Comparison of ENCODE assay signal across 8 mouse cellular contexts in genomic region chr5:125339851-125340531, GRCm38 (mm10). TPM values are rescaled to one million over a fixed set of nuclear protein-coding genes. Genes with fewer than 3 reads are reported as not detected.
A peak's percentile ranks its signal among the peaks of the same experiment; 100 is the strongest.
DNase-seq lines count a peak whose midpoint lies in the region; ATAC-seq and TF ChIP-seq lines count a peak whose summit lies in the region.

No protein-coding gene starts in this region.

- no peak for TF ChIP-seq RAD21 in MEL (IDR thresholded peaks at IDR 0.05; ENCODE audit: low read depth, low read length)

- H3K4me1 ChIP-seq in MEL (ENCODE audit: control insufficient read depth in 1 of 2, insufficient read depth in 2 of 2, low read length in 2 of 2), result peaks cover 3 to 19% of the 10 kb centered on the region in 2 experiments
- H3K4me1 ChIP-seq in forebrain, embryonic 10.5 days, result peaks cover 48% of the 10 kb centered on the region
- H3K4me1 ChIP-seq in hindbrain, embryonic 15.5 days (replicated peaks), result peaks cover 39% of the 10 kb centered on the region
- H3K4me1 ChIP-seq in liver, adult 2 months (ENCODE audit: control insufficient read depth, insufficient read depth, low read length), result peaks cover 20% of the 10 kb centered on the region
- H3K4me1 ChIP-seq in neural tube, embryonic 12.5 days, result peaks cover 26% of the 10 kb centered on the region

- no peak for TF ChIP-seq CTCF in MEL (IDR thresholded peaks at IDR 0.05 in 2 of 3, conservative IDR thresholded peaks at IDR 0.05 in 1 of 3; ENCODE audit: control insufficient read depth in 1 of 3, insufficient read depth in 1 of 3, low read depth in 2 of 3, low read length in 3 of 3, poor library complexity in 1 of 3, severe bottlenecking in 1 of 3)
- no peak for TF ChIP-seq CTCF in liver, adult 2 months (IDR thresholded peaks at IDR 0.05; ENCODE audit: low read depth, low read length)

- H3K9ac ChIP-seq in MEL (ENCODE audit: control insufficient read depth, low read depth, low read length, poor library complexity, severe bottlenecking), result peak overlapping the region; percentile 74
- peak overlapping the region; percentile 59 for H3K9ac ChIP-seq in hindbrain, embryonic 15.5 days
- peak overlapping the region; percentile 98 for H3K9ac ChIP-seq in liver, adult 2 months (ENCODE audit: low read depth, low read length)
- H3K9ac ChIP-seq in neural tube, embryonic 12.5 days, result peak overlapping the region; percentile 68; the same call in 1 of the 2 replicates

- H3K36me3 ChIP-seq in MEL (ENCODE audit: control insufficient read depth in 1 of 2, insufficient read depth in 2 of 2, low read length in 2 of 2), result peaks cover 3 to 9% of the 10 kb centered on the region in 2 experiments
- peaks cover 13% of the 10 kb centered on the region for H3K36me3 ChIP-seq in forebrain, embryonic 10.5 days (replicated peaks)
- no peaks in the 10 kb centered on the region for H3K36me3 ChIP-seq in hindbrain, embryonic 15.5 days
- H3K36me3 ChIP-seq in liver, adult 2 months (ENCODE audit: control insufficient read depth, insufficient read depth, low read length), result no peaks in the 10 kb centered on the region
- no peaks in the 10 kb centered on the region for H3K36me3 ChIP-seq in neural tube, embryonic 12.5 days

- H3K9me3 ChIP-seq in MEL (replicated peaks; ENCODE audit: insufficient read depth, low read length), result no peaks in the 10 kb centered on the region
- no peaks in the 10 kb centered on the region for H3K9me3 ChIP-seq in forebrain, embryonic 10.5 days
- no peaks in the 10 kb centered on the region for H3K9me3 ChIP-seq in hindbrain, embryonic 15.5 days
- no peaks in the 10 kb centered on the region for H3K9me3 ChIP-seq in neural tube, embryonic 12.5 days

- no peak for ATAC-seq in hindbrain, embryonic 15.5 days (ENCODE audit: low FRiP score, low read depth)
- peak; percentile 34; the same call in 1 of the 2 replicates for ATAC-seq in neural tube, embryonic 12.5 days (ENCODE audit: low FRiP score, low read depth)
- ATAC-seq in monocyte, adult 5-6 weeks (replicated peaks; ENCODE audit: insufficient number of reproducible peaks, low FRiP score, low TSS enrichment, poor library complexity, severe bottlenecking), result no peak

- no peak for TF ChIP-seq POLR2A in MEL (IDR thresholded peaks at IDR 0.05; ENCODE audit: control insufficient read depth in 1 of 2, insufficient read depth in 1 of 2, low read depth in 1 of 2, low read length in 2 of 2, poor library complexity in 1 of 2)
- TF ChIP-seq POLR2A in liver, adult 2 months (IDR thresholded peaks at IDR 0.05; ENCODE audit: extremely low read depth, insufficient read depth, low read length), result no peak

- DNase-seq in 416B (ENCODE audit: low read depth) (peak; percentile 71), MEL (ENCODE audit: low read depth, low spot score) (peak; percentile 77)
- peak; percentile 55 for DNase-seq in forebrain, embryonic 10.5 days (ENCODE audit: extremely low spot score, low spot score)
- DNase-seq in liver, adult 2 months (ENCODE audit: extremely low read depth, low read depth, low spot score), result peak; percentile 52
- DNase-seq in cerebellum, adult 9-10 months, result no peak

- no peak for TF ChIP-seq EP300 in MEL (IDR thresholded peaks at IDR 0.05; ENCODE audit: low read depth in 1 of 2, low read length in 2 of 2)

- no peaks in the 10 kb centered on the region for H3K27me3 ChIP-seq in MEL (ENCODE audit: control insufficient read depth in 1 of 2, insufficient read depth in 2 of 2, low read length in 2 of 2)
- no peaks in the 10 kb centered on the region for H3K27me3 ChIP-seq in forebrain, embryonic 10.5 days (ENCODE audit: poor library complexity, severe bottlenecking)
- no peaks in the 10 kb centered on the region for H3K27me3 ChIP-seq in hindbrain, embryonic 15.5 days
- no peaks in the 10 kb centered on the region for H3K27me3 ChIP-seq in liver, adult 2 months (ENCODE audit: control insufficient read depth, insufficient read depth, low read length)
- H3K27me3 ChIP-seq in neural tube, embryonic 12.5 days (replicated peaks), result peaks cover 14% of the 10 kb centered on the region

- H3K79me2 ChIP-seq in MEL (ENCODE audit: control insufficient read depth, insufficient read depth, low read length, poor library complexity), result peaks cover 48% of the 10 kb centered on the region
- peaks cover 30% of the 10 kb centered on the region; the same call in 1 of the 2 replicates for H3K79me2 ChIP-seq in liver, adult 2 months (ENCODE audit: control insufficient read depth, insufficient read depth, low read length)

- H3K27ac ChIP-seq in MEL (ENCODE audit: control insufficient read depth, low read depth, low read length), result peak overlapping the region; percentile 38
- peak overlapping the region; percentile 90 for H3K27ac ChIP-seq in forebrain, embryonic 10.5 days
- H3K27ac ChIP-seq in hindbrain, embryonic 15.5 days (replicated peaks), result peak overlapping the region; percentile 13; the same call in 1 of the 2 replicates
- peak overlapping the region; percentile 71 for H3K27ac ChIP-seq in liver, adult 2 months (replicated peaks; ENCODE audit: insufficient read depth, low read depth, low read length)
- no peak overlapping the region for H3K27ac ChIP-seq in neural tube, embryonic 12.5 days

- peak overlapping the region; percentile 68 to 85 for H3K4me3 ChIP-seq in MEL (ENCODE audit: control insufficient read depth in 1 of 2, insufficient read depth in 1 of 2, low read depth in 2 of 2, low read length in 2 of 2)
- peak overlapping the region; percentile 94 for H3K4me3 ChIP-seq in forebrain, embryonic 10.5 days
- peak overlapping the region; percentile 87 for H3K4me3 ChIP-seq in hindbrain, embryonic 15.5 days
- peak overlapping the region; percentile 93 for H3K4me3 ChIP-seq in liver, adult 2 months (ENCODE audit: insufficient read depth, low read depth, low read length)
- peak overlapping the region; percentile 69 for H3K4me3 ChIP-seq in neural tube, embryonic 12.5 days

- WGBS in forebrain, embryonic 10.5 days, result 1% methylated on average over 25 of the region's 25 CpGs
- WGBS in hindbrain, embryonic 15.5 days, result 2% methylated on average over 25 of the region's 25 CpGs
- 1% methylated on average over 25 of the region's 25 CpGs for WGBS in liver, adult 2 months
- WGBS in neural tube, embryonic 12.5 days, result 3% methylated on average over 25 of the region's 25 CpGs

- peak overlapping the region; percentile 87 for H3K4me2 ChIP-seq in hindbrain, embryonic 15.5 days
- peak overlapping the region; percentile 98 for H3K4me2 ChIP-seq in neural tube, embryonic 12.5 days (replicated peaks)

TF ChIP-seq in MEL, 35 proteins besides CTCF, POLR2A, EP300 and RAD21:
- TF ChIP-seq KAT2A (conservative IDR thresholded peaks at IDR 0.05; ENCODE audit: low read depth, low read length), result no peak
- TF ChIP-seq CHD1 (IDR thresholded peaks at IDR 0.05; ENCODE audit: low read depth, low read length), result no peak
- no peak for TF ChIP-seq MAX (IDR thresholded peaks at IDR 0.05; ENCODE audit: low read length)
- TF ChIP-seq BHLHE40 (IDR thresholded peaks at IDR 0.05; ENCODE audit: borderline replicate concordance, low read depth, low read length), result no peak
- TF ChIP-seq UBTF (IDR thresholded peaks at IDR 0.05; ENCODE audit: borderline replicate concordance, insufficient read depth, low read depth, low read length), result 0 out of 2 replicates have a peak, but pooled peaks have one; percentile 43
- no peak for TF ChIP-seq MXI1 (IDR thresholded peaks at IDR 0.05; ENCODE audit: low read depth, low read length)
- no peak for TF ChIP-seq MAFK (IDR thresholded peaks at IDR 0.05; ENCODE audit: borderline replicate concordance, low read depth, low read length)
- TF ChIP-seq SIN3A (IDR thresholded peaks at IDR 0.05; ENCODE audit: low read length), result 0 out of 2 replicates have a peak, but pooled peaks have one; percentile 17
- 0 out of 2 replicates have a peak, but pooled peaks have one; percentile 22 for TF ChIP-seq ETS1 (IDR thresholded peaks at IDR 0.05; ENCODE audit: low read depth, low read length)

RNA-seq across cellular contexts. Expression of gene Scarb1, which starts 0.9 kb away (rescaled TPM):
- 51.4 and 53.1 TPM in 2 replicates for total RNA-seq in MEL (2012; rRNA removed)
- 10 to 100 TPM in 1 of 2 experiments, not detected in 1; 98.3 TPM for polyA plus RNA-seq in MEL (2012; ENCODE audit: insufficient read depth in 1 of 2, insufficient read length in 2 of 2, low read depth in 1 of 2, low replicate concordance in 2 of 2, missing spikeins in 1 of 2)
- polyA plus RNA-seq in forebrain, embryonic 10.5 days (2016; fragmentation: Nextera tagmentation; extraction: Ambion mirVana), result 51.3 and 54.5 TPM in 2 replicates
- polyA plus RNA-seq in hindbrain, embryonic 15.5 days (2015; fragmentation: Nextera tagmentation; extraction: Ambion mirVana), result 46.6 and 52.4 TPM in 2 replicates
- 72.4 and 108 TPM in 2 replicates for total RNA-seq in liver, adult 2 months (2014; rRNA removed)
- polyA plus RNA-seq in liver, adult 2 months (2012; rRNA removed), result 189 and 223 TPM in 2 replicates
- polyA plus RNA-seq in neural tube, embryonic 12.5 days (2016; fragmentation: Nextera tagmentation; extraction: Ambion mirVana), result 26.6 and 28.2 TPM in 2 replicates
- total RNA-seq in monocyte, adult 5-6 weeks (2017), result 67.9 to 84.6 TPM (median 77.1 TPM) in 3 replicates

RNA-seq across cellular contexts. Expression of gene Gm10382, which starts 49.1 kb away (rescaled TPM):
- 0.65 TPM in 2 replicates for total RNA-seq in MEL (2012; rRNA removed)
- polyA plus RNA-seq in MEL (2012; ENCODE audit: insufficient read depth in 1 of 2, insufficient read length in 2 of 2, low read depth in 1 of 2, low replicate concordance in 2 of 2, missing spikeins in 1 of 2), result under 1 TPM in 1 of 2 experiments, not detected in 1; 0.96 TPM
- polyA plus RNA-seq in forebrain, embryonic 10.5 days (2016; fragmentation: Nextera tagmentation; extraction: Ambion mirVana), result 0.21 and 0.38 TPM in 2 replicates
- polyA plus RNA-seq in hindbrain, embryonic 15.5 days (2015; fragmentation: Nextera tagmentation; extraction: Ambion mirVana), result 0.56 and 0.65 TPM in 2 replicates
- total RNA-seq in liver, adult 2 months (2014; rRNA removed), result 0.13 TPM in 1 of 2 replicates, not detected in the other
- 0.16 and 0.24 TPM in 2 replicates for polyA plus RNA-seq in liver, adult 2 months (2012; rRNA removed)
- 0.92 and 1.1 TPM in 2 replicates for polyA plus RNA-seq in neural tube, embryonic 12.5 days (2016; fragmentation: Nextera tagmentation; extraction: Ambion mirVana)
- total RNA-seq in monocyte, adult 5-6 weeks (2017), result 2.9 TPM in 1 of 3 replicates, not detected in the others

RNA-seq across cellular contexts. Expression of gene Ubc, which starts 50.0 kb away (rescaled TPM):
- total RNA-seq in MEL (2012; rRNA removed), result 511 and 526 TPM in 2 replicates
- 1,000 to 10,000 TPM in 1 of 2 experiments, 100 to 1,000 TPM in 1; 113 to 1,075 TPM for polyA plus RNA-seq in MEL (2012; ENCODE audit: insufficient read depth in 1 of 2, insufficient read length in 2 of 2, low read depth in 1 of 2, low replicate concordance in 2 of 2, missing spikeins in 1 of 2)
- 931 and 967 TPM in 2 replicates for polyA plus RNA-seq in forebrain, embryonic 10.5 days (2016; fragmentation: Nextera tagmentation; extraction: Ambion mirVana)
- polyA plus RNA-seq in hindbrain, embryonic 15.5 days (2015; fragmentation: Nextera tagmentation; extraction: Ambion mirVana), result 1,393 and 1,417 TPM in 2 replicates
- total RNA-seq in liver, adult 2 months (2014; rRNA removed), result 634 and 1,049 TPM in 2 replicates
- polyA plus RNA-seq in liver, adult 2 months (2012; rRNA removed), result 990 and 1,297 TPM in 2 replicates
- polyA plus RNA-seq in neural tube, embryonic 12.5 days (2016; fragmentation: Nextera tagmentation; extraction: Ambion mirVana), result 1,083 and 1,154 TPM in 2 replicates
- total RNA-seq in monocyte, adult 5-6 weeks (2017), result 791 to 1,058 TPM (median 1,006 TPM) in 3 replicates
